Mouse (Mus musculus): ENCODE results near the gene Ptges2. TPM values are rescaled to one million over a fixed set of nuclear protein-coding genes. Genes with fewer than 3 reads are reported as not detected.

Ptges2 gene
- polyA plus RNA-seq, 1 experiment from 2014 or later = 39.5 TPM

DNA sequence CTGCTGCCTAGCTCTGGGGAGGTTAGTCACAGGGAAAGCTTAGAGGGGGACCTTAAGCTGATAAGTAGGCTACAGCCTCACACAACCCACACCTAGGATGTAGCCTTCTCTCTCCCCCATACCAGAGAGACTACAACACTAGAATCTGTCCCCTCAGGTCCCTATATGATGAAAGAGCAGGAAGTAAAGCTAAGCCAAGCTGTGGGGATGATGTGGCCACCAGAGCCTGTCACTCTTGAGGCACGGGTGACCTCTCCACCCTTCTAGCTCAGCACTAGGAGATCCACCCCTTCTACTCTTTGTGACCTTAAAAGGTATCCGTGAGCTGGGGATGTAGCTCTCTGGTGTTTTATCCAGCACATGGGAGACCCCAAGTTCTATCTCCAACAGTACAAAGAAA lies 6.5 kb upstream of the Ptges2 start:
- H3K9ac ChIP-seq (replicated peaks; ENCODE audit: low read length) = no peak overlapping the region
- WGBS = 46% methylated on average over 2 of the region's 2 CpGs
- H3K4me2 ChIP-seq (replicated peaks; ENCODE audit: low read depth, low read length) = no peak overlapping the region
- H3K4me3 ChIP-seq (ENCODE audit: low read length) = no peak overlapping the region
- H3K36me3 ChIP-seq (ENCODE audit: insufficient read depth, low read length) = no peaks in the 10 kb centered on the region
- H3K4me1 ChIP-seq (ENCODE audit: insufficient read depth, low read length) = no peaks in the 10 kb centered on the region
- ATAC-seq (ENCODE audit: low FRiP score, low TSS enrichment) = no peak
- H3K9me3 ChIP-seq (ENCODE audit: low read length) = no peaks in the 10 kb centered on the region; the same call in 1 of the 2 replicates
- no peak overlapping the region for H3K27ac ChIP-seq (ENCODE audit: low read length)
- no peaks in the 10 kb centered on the region for H3K27me3 ChIP-seq (ENCODE audit: insufficient read depth, low read length)

DNA sequence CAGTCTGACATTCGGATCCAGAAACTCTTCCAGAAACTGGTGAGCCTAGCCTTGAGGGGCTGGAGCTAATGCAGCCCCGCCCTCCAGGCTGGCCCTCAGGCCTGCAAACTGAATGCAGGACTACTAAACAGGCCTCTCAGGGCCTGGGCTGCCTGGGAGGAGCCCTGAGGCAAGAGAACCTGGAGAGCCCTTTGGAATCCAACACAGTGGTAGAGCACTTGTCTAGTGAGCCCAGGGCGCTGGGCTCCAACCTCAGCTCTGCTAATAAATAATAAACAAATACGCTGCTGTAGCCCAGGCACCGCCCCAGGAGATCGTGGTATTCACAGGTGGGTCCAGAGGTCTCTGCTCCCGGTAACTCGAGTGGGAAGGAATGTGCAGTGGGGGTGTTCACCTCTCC lies 4.8 kb upstream of the Ptges2 start:
- Histone ChIP-seq H3K4me1 (ENCODE audit: insufficient read depth, low read length) (0 out of 2 replicates have a peak, but pooled peaks cover 3% of the 10 kb centered on the region), H3K9ac (replicated peaks; ENCODE audit: low read length) (no peak overlapping the region), H3K27ac (ENCODE audit: low read length) (no peak overlapping the region), H3K9me3 (ENCODE audit: low read length) (no peaks in the 10 kb centered on the region; the same call in 1 of the 2 replicates), H3K4me2 (replicated peaks; ENCODE audit: low read depth, low read length) (no peak overlapping the region), H3K36me3 (ENCODE audit: insufficient read depth, low read length) (no peaks in the 10 kb centered on the region), H3K27me3 (ENCODE audit: insufficient read depth, low read length) (no peaks in the 10 kb centered on the region), H3K4me3 (ENCODE audit: low read length) (no peak overlapping the region)
- 66% methylated on average over 8 of the region's 8 CpGs for WGBS
- no peak for ATAC-seq (ENCODE audit: low FRiP score, low TSS enrichment)

DNA sequence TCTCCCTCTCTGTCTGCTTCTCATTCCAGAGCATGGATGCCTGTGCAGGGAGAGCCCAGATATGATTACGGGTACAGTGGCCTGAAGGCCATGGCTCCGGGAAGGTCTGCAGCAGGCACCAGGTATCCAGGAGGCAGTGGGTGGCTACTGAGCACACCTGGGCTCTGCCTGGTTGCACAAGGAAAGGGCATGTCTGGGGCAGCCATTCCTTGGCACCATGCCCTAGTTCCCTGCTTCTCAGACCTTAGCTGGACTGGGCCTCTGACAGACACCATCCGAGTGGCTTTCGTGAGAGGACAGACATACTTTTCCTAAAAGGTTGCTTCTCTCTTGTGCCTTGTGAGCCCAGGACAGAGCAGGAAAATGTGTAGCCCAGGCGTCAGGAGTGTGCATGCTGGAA lies 3.6 kb upstream of the Ptges2 start:
- Histone ChIP-seq H3K4me1 (ENCODE audit: insufficient read depth, low read length) (peaks cover 7% of the 10 kb centered on the region), H3K27me3 (ENCODE audit: insufficient read depth, low read length) (no peaks in the 10 kb centered on the region), H3K9me3 (ENCODE audit: low read length) (no peaks in the 10 kb centered on the region; the same call in 1 of the 2 replicates), H3K27ac (ENCODE audit: low read length) (no peak overlapping the region; the same call in 1 of the 2 replicates), H3K4me2 (replicated peaks; ENCODE audit: low read depth, low read length) (no peak overlapping the region), H3K9ac (replicated peaks; ENCODE audit: low read length) (no peak overlapping the region), H3K36me3 (ENCODE audit: insufficient read depth, low read length) (no peaks in the 10 kb centered on the region), H3K4me3 (ENCODE audit: low read length) (no peak overlapping the region)
- no peak for ATAC-seq (ENCODE audit: low FRiP score, low TSS enrichment)
- 84% methylated on average over 5 of the region's 5 CpGs for WGBS

DNA sequence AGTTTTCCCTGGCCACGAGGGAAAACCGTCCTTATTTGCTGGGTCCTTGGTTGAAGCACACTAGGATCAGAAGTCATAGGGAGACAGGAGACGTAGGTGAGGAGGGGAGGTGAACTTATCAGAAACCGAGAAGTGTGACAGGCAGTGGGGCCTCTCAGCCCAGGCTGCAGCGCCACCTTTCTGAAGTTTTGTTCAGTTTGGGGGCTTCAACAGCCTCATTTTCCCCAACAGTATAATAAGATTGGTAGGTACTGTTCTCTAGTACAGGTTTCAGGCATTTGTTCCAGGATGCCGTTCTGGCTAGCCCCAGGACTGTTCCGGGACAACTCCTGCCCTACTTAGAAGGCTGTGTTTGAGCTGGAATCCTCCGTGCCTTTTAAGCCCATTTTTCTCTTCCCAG lies 723 bp upstream of the Ptges2 start:
- Histone ChIP-seq H3K36me3 (ENCODE audit: insufficient read depth, low read length) (peaks cover 4% of the 10 kb centered on the region; the same call in 1 of the 2 replicates), H3K4me2 (replicated peaks; ENCODE audit: low read depth, low read length) (peak overlapping the region; percentile 80), H3K4me3 (ENCODE audit: low read length) (peak overlapping the region; percentile 95), H3K9ac (replicated peaks; ENCODE audit: low read length) (peak overlapping the region; percentile 83), H3K27ac (ENCODE audit: low read length) (peak overlapping the region; percentile 90), H3K9me3 (ENCODE audit: low read length) (no peaks in the 10 kb centered on the region; the same call in 1 of the 2 replicates), H3K4me1 (ENCODE audit: insufficient read depth, low read length) (peaks cover 14% of the 10 kb centered on the region), H3K27me3 (ENCODE audit: insufficient read depth, low read length) (no peaks in the 10 kb centered on the region)
- 5% methylated on average over 8 of the region's 8 CpGs for WGBS
- no peak for ATAC-seq (ENCODE audit: low FRiP score, low TSS enrichment)

DNA sequence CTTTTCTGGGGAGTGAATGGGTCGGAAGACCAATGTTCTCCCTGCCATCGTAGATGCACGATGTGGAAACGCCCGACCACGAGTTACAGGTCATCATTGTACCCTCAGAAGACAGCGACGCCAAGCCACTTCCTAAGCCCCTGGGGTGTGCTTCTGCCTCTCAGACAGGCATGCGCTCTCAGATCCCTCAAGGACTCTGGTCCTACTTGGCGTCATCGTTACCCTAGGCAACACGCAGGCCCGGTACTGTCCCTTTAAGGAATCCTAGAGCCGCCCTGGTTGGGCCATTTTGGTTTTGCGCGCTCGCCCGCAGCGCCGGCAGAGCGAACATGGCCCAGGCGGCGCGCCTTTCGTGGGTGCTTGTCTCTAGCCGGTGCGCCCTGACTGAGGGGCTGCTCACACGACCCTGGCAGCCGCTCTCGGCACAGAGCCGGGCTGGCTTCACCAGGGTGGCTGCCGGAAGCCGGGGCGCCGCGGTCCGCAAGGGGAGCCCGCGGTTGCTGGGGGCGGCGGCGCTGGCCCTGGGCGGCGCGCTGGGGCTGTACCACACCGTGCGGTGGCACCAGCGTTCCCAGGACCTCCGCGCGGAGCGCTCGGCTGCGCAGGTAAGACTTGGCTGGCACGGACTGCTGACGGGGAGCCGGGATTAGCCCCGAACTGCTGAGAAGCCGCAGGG lies 388 bp downstream of the Ptges2 start:
- peak overlapping the region; percentile 80 for H3K4me2 ChIP-seq (replicated peaks; ENCODE audit: low read depth, low read length)
- ATAC-seq (ENCODE audit: low FRiP score, low TSS enrichment) = peak; percentile 95
- H3K9me3 ChIP-seq (ENCODE audit: low read length) = no peaks in the 10 kb centered on the region; the same call in 1 of the 2 replicates
- peaks cover 9% of the 10 kb centered on the region; the same call in 1 of the 2 replicates for H3K36me3 ChIP-seq (ENCODE audit: insufficient read depth, low read length)
- peak overlapping the region; percentile 95 for H3K4me3 ChIP-seq (ENCODE audit: low read length)
- H3K27me3 ChIP-seq (ENCODE audit: insufficient read depth, low read length) = no peaks in the 10 kb centered on the region
- peak overlapping the region; percentile 83 for H3K9ac ChIP-seq (replicated peaks; ENCODE audit: low read length)
- WGBS = under 1% methylated on average over 59 of the region's 59 CpGs
- H3K27ac ChIP-seq (ENCODE audit: low read length) = peak overlapping the region; percentile 90
- peaks cover 14% of the 10 kb centered on the region for H3K4me1 ChIP-seq (ENCODE audit: insufficient read depth, low read length)

DNA sequence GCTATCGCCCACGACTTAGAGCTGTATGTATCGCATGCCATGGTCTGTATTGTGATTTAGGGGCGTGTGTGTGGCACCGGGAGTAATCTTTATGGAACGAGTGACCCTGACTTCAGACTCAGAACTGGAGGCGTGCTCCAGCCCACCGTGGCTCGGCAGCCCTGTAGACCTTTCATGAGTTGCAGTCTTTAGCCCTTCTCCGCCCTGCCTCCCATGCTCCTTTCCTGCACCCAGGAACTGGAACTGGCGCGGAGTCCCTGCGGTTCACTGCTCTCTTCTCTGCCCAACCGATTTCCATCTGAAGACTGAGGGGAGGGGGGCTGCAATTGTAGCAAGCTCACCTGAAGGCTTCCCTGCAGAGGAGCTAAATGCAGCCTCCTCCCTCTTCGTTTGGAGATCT lies 999 bp downstream of the Ptges2 start:
- Histone ChIP-seq H3K4me1 (ENCODE audit: insufficient read depth, low read length) (peaks cover 14% of the 10 kb centered on the region), H3K36me3 (ENCODE audit: insufficient read depth, low read length) (peaks cover 10% of the 10 kb centered on the region; the same call in 1 of the 2 replicates), H3K9me3 (ENCODE audit: low read length) (no peaks in the 10 kb centered on the region; the same call in 1 of the 2 replicates), H3K4me3 (ENCODE audit: low read length) (peak overlapping the region; percentile 95), H3K27me3 (ENCODE audit: insufficient read depth, low read length) (no peaks in the 10 kb centered on the region), H3K4me2 (replicated peaks; ENCODE audit: low read depth, low read length) (peak overlapping the region; percentile 80), H3K9ac (replicated peaks; ENCODE audit: low read length) (peak overlapping the region; percentile 83), H3K27ac (ENCODE audit: low read length) (peak overlapping the region; percentile 90)
- 0% methylated on average over 15 of the region's 15 CpGs for WGBS
- ATAC-seq (ENCODE audit: low FRiP score, low TSS enrichment) = no peak

DNA sequence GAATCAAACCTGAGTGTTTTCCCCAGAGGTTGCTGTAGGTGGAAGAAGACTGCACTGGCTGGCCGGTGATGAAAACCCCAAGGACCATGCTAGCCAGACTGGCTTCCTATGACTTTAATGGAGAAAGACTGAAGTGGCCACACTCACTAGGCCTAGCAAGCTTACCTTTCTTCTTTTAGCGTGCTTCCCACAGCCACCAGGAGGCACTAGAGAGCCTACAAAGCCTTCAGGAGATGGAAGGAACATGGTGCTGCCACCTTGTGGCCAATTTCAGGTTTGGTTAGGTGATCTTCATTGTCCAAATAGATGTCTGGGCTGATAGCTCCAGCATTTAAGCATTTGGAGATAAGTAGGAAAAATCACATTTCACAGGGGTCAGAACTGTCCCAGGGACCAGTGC lies 9.0 kb downstream of the Ptges2 start:
- WGBS = 23% methylated on average over 2 of the region's 2 CpGs
- Histone ChIP-seq H3K4me1 (ENCODE audit: insufficient read depth, low read length) (peaks cover 9% of the 10 kb centered on the region; the same call in 1 of the 2 replicates), H3K27me3 (ENCODE audit: insufficient read depth, low read length) (no peaks in the 10 kb centered on the region), H3K9ac (replicated peaks; ENCODE audit: low read length) (no peak overlapping the region), H3K4me2 (replicated peaks; ENCODE audit: low read depth, low read length) (no peak overlapping the region), H3K27ac (ENCODE audit: low read length) (no peak overlapping the region), H3K9me3 (ENCODE audit: low read length) (no peaks in the 10 kb centered on the region), H3K36me3 (ENCODE audit: insufficient read depth, low read length) (peaks cover 25% of the 10 kb centered on the region), H3K4me3 (ENCODE audit: low read length) (no peak overlapping the region)
- ATAC-seq (ENCODE audit: low FRiP score, low TSS enrichment) = no peak

DNA sequence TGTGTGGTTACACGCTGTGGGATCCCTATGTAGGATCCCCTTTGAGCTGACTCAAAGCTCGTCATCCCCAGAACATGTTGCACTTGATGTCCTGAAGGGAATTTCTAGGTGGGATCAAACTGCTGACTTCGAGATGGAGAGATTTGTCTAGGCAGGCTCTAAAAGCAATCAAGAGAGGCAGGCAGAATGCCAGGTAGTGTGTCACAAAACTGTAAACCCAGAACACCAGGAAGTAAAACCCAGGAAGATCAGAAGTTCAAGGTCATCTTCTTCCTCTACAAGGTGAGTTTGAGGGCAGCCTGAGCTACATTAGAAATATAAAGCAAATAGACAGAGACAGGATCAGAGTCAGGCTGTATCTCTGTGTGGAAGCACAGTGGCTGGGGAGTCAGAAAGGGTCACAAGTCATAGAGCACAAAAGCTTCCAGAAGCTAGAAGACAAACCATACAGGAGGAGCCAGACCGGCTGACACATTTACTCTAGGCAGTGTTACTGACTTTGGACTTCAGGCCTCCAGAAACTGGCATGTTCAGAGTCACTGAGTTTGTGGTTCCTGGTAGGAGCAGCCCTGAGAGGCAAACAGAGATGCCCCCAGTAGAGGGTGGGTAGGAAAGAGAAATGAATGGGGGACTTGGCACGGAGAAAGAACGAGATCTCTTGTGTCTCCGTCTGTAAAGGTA lies 11.6 kb downstream of the Ptges2 start:
- peaks cover 9% of the 10 kb centered on the region for H3K36me3 ChIP-seq (ENCODE audit: insufficient read depth, low read length)
- WGBS = 81% methylated on average over 7 of the region's 7 CpGs
- no peaks in the 10 kb centered on the region for H3K9me3 ChIP-seq (ENCODE audit: low read length)
- peaks cover 9% of the 10 kb centered on the region; the same call in 1 of the 2 replicates for H3K4me1 ChIP-seq (ENCODE audit: insufficient read depth, low read length)
- no peak overlapping the region for H3K4me2 ChIP-seq (replicated peaks; ENCODE audit: low read depth, low read length)
- H3K9ac ChIP-seq (replicated peaks; ENCODE audit: low read length) = no peak overlapping the region
- peak overlapping the region; percentile 38; the same call in 1 of the 2 replicates for H3K27ac ChIP-seq (ENCODE audit: low read length)
- no peaks in the 10 kb centered on the region for H3K27me3 ChIP-seq (ENCODE audit: insufficient read depth, low read length)
- no peak for ATAC-seq (ENCODE audit: low FRiP score, low TSS enrichment)
- no peak overlapping the region for H3K4me3 ChIP-seq (ENCODE audit: low read length)

DNA sequence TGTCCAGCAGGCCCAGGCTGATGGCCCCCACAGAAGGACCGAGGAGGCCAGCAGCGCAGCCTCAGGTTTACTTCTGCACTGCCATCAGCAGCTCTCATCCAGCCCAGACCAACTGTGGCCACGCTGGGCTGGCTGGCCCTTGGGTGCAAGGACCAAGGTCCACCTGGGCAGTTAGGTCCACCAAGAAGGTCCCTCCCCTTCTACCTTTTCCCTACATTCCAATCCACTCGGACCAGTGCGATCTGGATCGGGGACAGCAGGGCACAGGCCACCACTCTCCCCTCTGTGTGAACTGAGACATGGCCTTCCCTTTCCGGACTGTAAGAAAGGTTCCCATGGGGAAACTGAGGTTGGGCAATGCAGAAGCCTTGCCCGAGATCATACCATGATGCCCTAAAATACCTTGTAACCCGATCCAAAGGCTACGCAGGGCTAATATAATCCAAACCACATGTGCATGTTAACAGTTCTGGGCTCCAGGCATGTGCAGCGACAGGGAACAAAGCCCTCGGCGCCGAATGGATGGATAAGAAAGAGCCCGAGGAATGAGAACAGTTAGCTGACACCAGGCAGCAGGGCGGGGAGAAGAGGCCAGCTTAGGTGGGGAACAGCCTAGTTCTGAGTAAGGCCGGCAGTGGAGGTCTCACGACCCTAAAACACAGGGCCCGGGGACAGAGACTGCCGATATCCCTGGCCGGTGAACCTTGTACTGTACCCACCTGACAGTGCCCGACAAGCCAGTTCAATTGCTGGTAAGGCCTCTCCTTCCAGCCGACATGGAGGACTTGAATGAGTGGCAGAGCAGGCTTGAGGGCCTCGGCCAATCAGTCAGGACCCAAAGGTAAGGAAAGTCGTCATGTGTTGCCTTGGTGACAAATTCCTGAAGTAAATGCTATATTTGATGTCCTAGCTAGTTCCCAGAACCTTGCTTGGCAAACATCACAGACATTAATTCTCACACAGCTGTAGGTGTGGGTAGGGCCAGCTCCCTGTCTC lies 13.0 kb downstream of the Ptges2 start:
- H3K27me3 ChIP-seq (ENCODE audit: insufficient read depth, low read length) = no peaks in the 10 kb centered on the region
- no peak overlapping the region for H3K4me3 ChIP-seq (ENCODE audit: low read length)
- peak; percentile 86 for ATAC-seq (ENCODE audit: low FRiP score, low TSS enrichment)
- H3K9ac ChIP-seq (replicated peaks; ENCODE audit: low read length) = peak overlapping the region; percentile 38; the same call in 1 of the 2 replicates
- peak overlapping the region; percentile 88 for H3K27ac ChIP-seq (ENCODE audit: low read length)
- 51% methylated on average over 25 of the region's 25 CpGs for WGBS
- H3K4me2 ChIP-seq (replicated peaks; ENCODE audit: low read depth, low read length) = no peak overlapping the region
- peaks cover 9% of the 10 kb centered on the region; the same call in 1 of the 2 replicates for H3K4me1 ChIP-seq (ENCODE audit: insufficient read depth, low read length)
- H3K36me3 ChIP-seq (ENCODE audit: insufficient read depth, low read length) = no peaks in the 10 kb centered on the region
- no peaks in the 10 kb centered on the region for H3K9me3 ChIP-seq (ENCODE audit: low read length)
